Mouse (Mus musculus): ENCODE results near the gene Glcci1. TPM values are rescaled to one million over a fixed set of nuclear protein-coding genes. Genes with fewer than 3 reads are reported as not detected.

Gene Glcci1
- 1 to 10 TPM; 4.2 to 4.3 TPM for total RNA-seq (2021)
- long read RNA-seq, experiment 1, partial matches to known transcripts: 0 of 1 reads
- long read RNA-seq, experiment 1, other reads (novel, unspliced or antisense): 1 of 1 reads
- long read RNA-seq, experiment 2, partial matches to known transcripts: 0 of 2 reads
- long read RNA-seq, experiment 2, other reads (novel, unspliced or antisense): 2 of 2 reads

- peak; percentile 88 for DNase-seq
- peak within 1 kb of the TSS; percentile 95 for H3K4me3 ChIP-seq
- TF ChIP-seq CTCF (IDR thresholded peaks at IDR 0.05): no peak
- peak within 1 kb of the TSS; percentile 97 for H3K27ac ChIP-seq
- intact Hi-C loops (cut with DNase I): loop anchor here (5.0 to 10.0 kb wide), 2 partner anchors 95 to 232 kb away; no protein-coding TSS in a partner anchor
These were observed at the start of gene Glcci1 for GRCm38 (mm10) chr6:8509551-8509950. Gene Glcci1, plus strand, starts transcription at chr6:8509600.

- DNase-seq: no peak
- H3K4me3 ChIP-seq: no peak overlapping the region
- TF ChIP-seq CTCF (IDR thresholded peaks at IDR 0.05): no peak
- no peak overlapping the region for H3K27ac ChIP-seq
- intact Hi-C loops (cut with DNase I): no loop called here
These were observed 47.0 kb upstream of the Glcci1 start for GRCm38 (mm10) chr6:8462447-8462846.

GRCm38 (mm10) chr6:8465388-8465787 is 44.0 kb upstream of the Glcci1 start:
- intact Hi-C loops (cut with DNase I): no loop called here
- no peak for TF ChIP-seq CTCF (IDR thresholded peaks at IDR 0.05)
- Histone ChIP-seq H3K27ac (no peak overlapping the region), H3K4me3 (no peak overlapping the region)
- no peak for DNase-seq

GRCm38 (mm10) chr6:8465985-8466384 is 43.4 kb upstream of the Glcci1 start:
- no peak overlapping the region for H3K4me3 ChIP-seq
- no peak overlapping the region for H3K27ac ChIP-seq
- no peak for TF ChIP-seq CTCF (IDR thresholded peaks at IDR 0.05)
- intact Hi-C loops (cut with DNase I): no loop called here
- no peak for DNase-seq

GRCm38 (mm10) chr6:8467667-8468337 is 41.6 kb upstream of the Glcci1 start:
- intact Hi-C loops (cut with DNase I): no loop called here
- TF ChIP-seq CTCF (IDR thresholded peaks at IDR 0.05): no peak
- no peak overlapping the region for H3K4me3 ChIP-seq
- DNase-seq: no peak
- H3K27ac ChIP-seq: no peak overlapping the region

- Histone ChIP-seq H3K4me3 (no peak overlapping the region), H3K27ac (peak overlapping the region; percentile 46; the same call in 1 of the 2 replicates)
- no peak for DNase-seq
- intact Hi-C loops (cut with DNase I): no loop called here
- no peak for TF ChIP-seq CTCF (IDR thresholded peaks at IDR 0.05)
These were observed 39.5 kb upstream of the Glcci1 start for GRCm38 (mm10) chr6:8469918-8470317.

GRCm38 (mm10) chr6:8472125-8472524 is 37.3 kb upstream of the Glcci1 start:
- no peak for TF ChIP-seq CTCF (IDR thresholded peaks at IDR 0.05)
- DNase-seq: no peak
- intact Hi-C loops (cut with DNase I): no loop called here
- peak overlapping the region; percentile 62 for H3K27ac ChIP-seq
- no peak overlapping the region for H3K4me3 ChIP-seq

- intact Hi-C loops (cut with DNase I): no loop called here
- Histone ChIP-seq H3K4me3 (no peak overlapping the region), H3K27ac (peak overlapping the region; percentile 62)
- DNase-seq: peak; percentile 61
- TF ChIP-seq CTCF (IDR thresholded peaks at IDR 0.05): no peak
These were observed 36.5 kb upstream of the Glcci1 start for GRCm38 (mm10) chr6:8472915-8473314.

GRCm38 (mm10) chr6:8473498-8473897 is 35.9 kb upstream of the Glcci1 start:
- no peak overlapping the region for H3K4me3 ChIP-seq
- peak; percentile 55 for DNase-seq
- TF ChIP-seq CTCF (IDR thresholded peaks at IDR 0.05): no peak

GRCm38 (mm10) chr6:8474316-8474715 is 35.1 kb upstream of the Glcci1 start:
- intact Hi-C loops (cut with DNase I): no loop called here
- no peak for TF ChIP-seq CTCF (IDR thresholded peaks at IDR 0.05)
- Histone ChIP-seq H3K27ac (no peak overlapping the region), H3K4me3 (no peak overlapping the region)
- no peak for DNase-seq

More at GRCm38 (mm10) chr6:8473498-8473897, 35.9 kb upstream of the Glcci1 start:
- intact Hi-C loops (cut with DNase I): no loop called here
- peak overlapping the region; percentile 62 for H3K27ac ChIP-seq

GRCm38 (mm10) chr6:8474820-8475219 is 34.6 kb upstream of the Glcci1 start:
- Histone ChIP-seq H3K27ac (no peak overlapping the region), H3K4me3 (no peak overlapping the region)
- intact Hi-C loops (cut with DNase I): no loop called here
- no peak for TF ChIP-seq CTCF (IDR thresholded peaks at IDR 0.05)
- DNase-seq: no peak

GRCm38 (mm10) chr6:8479176-8479575 is 30.2 kb upstream of the Glcci1 start:
- intact Hi-C loops (cut with DNase I): no loop called here

GRCm38 (mm10) chr6:8484437-8485275 is 24.7 kb upstream of the Glcci1 start:
- intact Hi-C loops (cut with DNase I): no loop called here
- Histone ChIP-seq H3K4me3 (no peak overlapping the region), H3K27ac (no peak overlapping the region)
- no peak for TF ChIP-seq CTCF (IDR thresholded peaks at IDR 0.05)
- DNase-seq: no peak

More at GRCm38 (mm10) chr6:8479176-8479575, 30.2 kb upstream of the Glcci1 start:
- TF ChIP-seq CTCF (IDR thresholded peaks at IDR 0.05): no peak
- H3K4me3 ChIP-seq: no peak overlapping the region
- no peak overlapping the region for H3K27ac ChIP-seq
- no peak for DNase-seq
